Mouse (Mus musculus): ENCODE data around the gene Ces2f.
"Not testable (repeated sequence)": the region's sequence is repeated elsewhere in the genome, so short reads cannot be mapped to it uniquely, and the experiment has no call there.

Gene Ces2f

GRCm38 (mm10) chr8:104947056-104947455, at the start of gene Ces2f:
TSS of gene Ces2f (plus strand) at chr8:104947356.
- DNase-seq (ENCODE audit: low spot score), result no peak

- DNase-seq (ENCODE audit: low spot score), result no peak
Measured at GRCm38 (mm10) chr8:104901746-104902145, 45.4 kb upstream of the Ces2f start.

GRCm38 (mm10) chr8:104907111-104907510, 40.0 kb upstream of the Ces2f start:
- DNase-seq (ENCODE audit: low spot score), result no peak

- DNase-seq (ENCODE audit: low spot score), result not testable (repeated sequence)
Measured at GRCm38 (mm10) chr8:104909021-104909420, 38.1 kb upstream of the Ces2f start.

GRCm38 (mm10) chr8:104909651-104910050, 37.5 kb upstream of the Ces2f start:
- not testable (repeated sequence) for DNase-seq (ENCODE audit: low spot score)

GRCm38 (mm10) chr8:104925972-104926596, 21.1 kb upstream of the Ces2f start, which contains the start of gene Ces2e:
TSS of gene Ces2e (plus strand) at chr8:104926260.
- DNase-seq (ENCODE audit: low spot score), result no peak

GRCm38 (mm10) chr8:104927301-104927700, 19.9 kb upstream of the Ces2f start:
- DNase-seq (ENCODE audit: low spot score), result no peak

- no peak for DNase-seq (ENCODE audit: low spot score)
Measured at GRCm38 (mm10) chr8:104944665-104945064, 2.5 kb upstream of the Ces2f start.

GRCm38 (mm10) chr8:104949031-104949430, 1.9 kb downstream of the Ces2f start:
- no peak for DNase-seq (ENCODE audit: low spot score)

GRCm38 (mm10) chr8:104961537-104961961, 14.4 kb downstream of the Ces2f start, which contains the start of gene Ces2g:
TSS of gene Ces2g (plus strand) at chr8:104961718.
- DNase-seq (ENCODE audit: low spot score), result no peak

GRCm38 (mm10) chr8:104962229-104962901, 15.2 kb downstream of the Ces2f start:
- no peak for DNase-seq (ENCODE audit: low spot score)

GRCm38 (mm10) chr8:104963375-104963894, 16.3 kb downstream of the Ces2f start:
- DNase-seq (ENCODE audit: low spot score), result no peak

GRCm38 (mm10) chr8:104984126-104984525, 37.0 kb downstream of the Ces2f start:
- DNase-seq (ENCODE audit: low spot score), result no peak

- no peak for DNase-seq (ENCODE audit: low spot score)
Measured at GRCm38 (mm10) chr8:104984942-104985341, 37.8 kb downstream of the Ces2f start.

- DNase-seq (ENCODE audit: low spot score), result no peak
Measured at GRCm38 (mm10) chr8:104998191-104998590, 51.0 kb downstream of the Ces2f start.

GRCm38 (mm10) chr8:104999183-104999582, 52.0 kb downstream of the Ces2f start:
- no peak for DNase-seq (ENCODE audit: low spot score)

GRCm38 (mm10) chr8:105000586-105000985, 53.4 kb downstream of the Ces2f start, which contains the start of gene Ces2h:
TSS of gene Ces2h (plus strand) at chr8:105000853.
- DNase-seq (ENCODE audit: low spot score), result no peak
